Mouse (Mus musculus) embryonic facial prominence, embryonic 15.5 days (tissue): ENCODE results near the gene Ttc37. TPM values are rescaled to one million over a fixed set of nuclear protein-coding genes. Genes with fewer than 3 reads are reported as not detected.
A peak's percentile ranks its signal among the peaks of the same experiment; 100 is the strongest.

ENCODE experiments used
- ATAC-seq: fragments of 200-750 bp; cut with Nextera tagmentation; 2 replicates; pipeline ENCODE4 v1.8.0; 2017; ENCODE audit warnings: low read depth, moderate TSS enrichment; ENCODE audit not compliant: insufficient number of reproducible peaks, low FRiP score, low TSS enrichment
- H3K27ac ChIP-seq: fragments of 300-500 bp; sonication (generic); replicated peaks from 2 replicates; pipeline ENCODE4 v1.5.1; 2015; ENCODE audit warnings: mild to moderate bottlenecking, inconsistent platforms
- H3K27me3 ChIP-seq: fragments of 300-500 bp; sonication (generic); 2 replicates; pipeline ENCODE4 v1.6.1; 2015; ENCODE audit warnings: inconsistent platforms
- H3K36me3 ChIP-seq: fragments of 300-500 bp; sonication (generic); 2 replicates; pipeline ENCODE4 v1.6.1; 2015; ENCODE audit warnings: mild to moderate bottlenecking, inconsistent platforms
- H3K4me1 ChIP-seq: fragments of 300-500 bp; sonication (generic); 2 replicates; pipeline ENCODE4 v1.6.1; 2015; ENCODE audit warnings: inconsistent platforms
- H3K4me2 ChIP-seq: fragments of 300-500 bp; sonication (generic); replicated peaks from 2 replicates; pipeline ENCODE4 v1.6.1; 2015; ENCODE audit warnings: mild to moderate bottlenecking, inconsistent platforms
- H3K4me3 ChIP-seq: fragments of 300-500 bp; sonication (generic); replicated peaks from 2 replicates; pipeline ENCODE4 v1.5.1; 2015; ENCODE audit warnings: mild to moderate bottlenecking, inconsistent platforms
- H3K9ac ChIP-seq: fragments of 300-500 bp; sonication (generic); 2 replicates; pipeline ENCODE4 v1.6.1; 2015; ENCODE audit warnings: inconsistent platforms
- H3K9me3 ChIP-seq: fragments of 300-500 bp; sonication (generic); replicated peaks from 2 replicates; pipeline ENCODE4 v1.6.1; 2016; ENCODE audit warnings: inconsistent platforms
- WGBS: fragments of 180-500 bp; shearing (Covaris S2); methylation state at CpG from one replicate; pipeline ENCODE4 v1.1.7; 2015; 5-methylcytosine and 5-hydroxymethylcytosine counted together
- polyA plus RNA-seq: library from polyadenylated mRNA; unstranded; fragments of >200 nt; fragmentation: Nextera tagmentation; extraction: Ambion mirVana; gene quantifications from 2 replicates; pipeline ENCODE4 v1.2.1, GENCODE M21; 2015

Ttc37 gene
- polyA plus RNA-seq, 1 experiment from 2014 or later = 13.0 TPM

GRCm38 (mm10) chr13:76074323-76074722 is 24.2 kb upstream of the Ttc37 start:
- WGBS = 78% methylated on average over 1 of the region's 1 CpGs
- no peaks in the 10 kb centered on the region for H3K27me3 ChIP-seq
- no peaks in the 10 kb centered on the region for H3K36me3 ChIP-seq
- no peak overlapping the region for H3K9ac ChIP-seq
- H3K4me2 ChIP-seq = no peak overlapping the region
- no peak overlapping the region for H3K27ac ChIP-seq
- ATAC-seq = no peak
- H3K4me1 ChIP-seq = no peaks in the 10 kb centered on the region
- H3K4me3 ChIP-seq = no peak overlapping the region
- H3K9me3 ChIP-seq = no peaks in the 10 kb centered on the region

- Histone ChIP-seq H3K36me3 (peaks cover 5% of the 10 kb centered on the region; the same call in 1 of the 2 replicates), H3K9me3 (no peaks in the 10 kb centered on the region), H3K4me2 (peak overlapping the region; percentile 55), H3K27ac (peak overlapping the region; percentile 84), H3K4me1 (peaks cover 5% of the 10 kb centered on the region; the same call in 1 of the 2 replicates), H3K4me3 (peak overlapping the region; percentile 78), H3K9ac (peak overlapping the region; percentile 33), H3K27me3 (no peaks in the 10 kb centered on the region)
- WGBS = 2% methylated on average over 16 of the region's 16 CpGs
- ATAC-seq = peak; percentile 72
Measured at GRCm38 (mm10) chr13:76098116-76098492, 430 bp upstream of the Ttc37 start.

GRCm38 (mm10) chr13:76101989-76102388 is 3.5 kb downstream of the Ttc37 start:
- no peak for ATAC-seq
- Histone ChIP-seq H3K4me2 (no peak overlapping the region), H3K4me1 (peaks cover 5% of the 10 kb centered on the region; the same call in 1 of the 2 replicates), H3K9me3 (no peaks in the 10 kb centered on the region), H3K9ac (no peak overlapping the region), H3K27ac (no peak overlapping the region), H3K27me3 (no peaks in the 10 kb centered on the region), H3K36me3 (peaks cover 9% of the 10 kb centered on the region; the same call in 1 of the 2 replicates), H3K4me3 (no peak overlapping the region)
- WGBS = 84% methylated on average over 2 of the region's 2 CpGs

GRCm38 (mm10) chr13:76109069-76109824 is 10.7 kb downstream of the Ttc37 start:
- no peaks in the 10 kb centered on the region for H3K9me3 ChIP-seq
- 90% methylated on average over 18 of the region's 18 CpGs for WGBS
- no peaks in the 10 kb centered on the region for H3K27me3 ChIP-seq
- no peaks in the 10 kb centered on the region for H3K4me1 ChIP-seq
- H3K9ac ChIP-seq = no peak overlapping the region
- H3K4me3 ChIP-seq = no peak overlapping the region
- peaks cover 35% of the 10 kb centered on the region for H3K36me3 ChIP-seq
- H3K4me2 ChIP-seq = no peak overlapping the region
- ATAC-seq = no peak
- H3K27ac ChIP-seq = no peak overlapping the region

GRCm38 (mm10) chr13:76128799-76129198 is 30.3 kb downstream of the Ttc37 start:
- H3K27ac ChIP-seq = no peak overlapping the region
- H3K4me2 ChIP-seq = no peak overlapping the region
- WGBS = 76% methylated on average over 4 of the region's 4 CpGs
- no peak overlapping the region for H3K4me3 ChIP-seq
- H3K27me3 ChIP-seq = no peaks in the 10 kb centered on the region
- ATAC-seq = no peak
- no peak overlapping the region for H3K9ac ChIP-seq
- no peaks in the 10 kb centered on the region for H3K4me1 ChIP-seq
- no peaks in the 10 kb centered on the region for H3K9me3 ChIP-seq
- peaks cover 55% of the 10 kb centered on the region for H3K36me3 ChIP-seq

GRCm38 (mm10) chr13:76132415-76132814 is 33.9 kb downstream of the Ttc37 start:
- Histone ChIP-seq H3K36me3 (peaks cover 53% of the 10 kb centered on the region), H3K4me2 (no peak overlapping the region), H3K9ac (no peak overlapping the region), H3K4me1 (no peaks in the 10 kb centered on the region), H3K4me3 (no peak overlapping the region), H3K27me3 (no peaks in the 10 kb centered on the region), H3K9me3 (no peaks in the 10 kb centered on the region), H3K27ac (no peak overlapping the region)
- WGBS = 88% methylated on average over 4 of the region's 4 CpGs
- no peak for ATAC-seq

- Histone ChIP-seq H3K4me3 (no peak overlapping the region), H3K4me1 (no peaks in the 10 kb centered on the region), H3K27ac (no peak overlapping the region), H3K9me3 (no peaks in the 10 kb centered on the region), H3K9ac (no peak overlapping the region), H3K27me3 (no peaks in the 10 kb centered on the region), H3K4me2 (no peak overlapping the region), H3K36me3 (peaks cover 36% of the 10 kb centered on the region)
- ATAC-seq = no peak
- 72% methylated on average over 3 of the region's 3 CpGs for WGBS
Measured at GRCm38 (mm10) chr13:76138862-76139261, 40.3 kb downstream of the Ttc37 start.

GRCm38 (mm10) chr13:76141117-76141808 is 42.7 kb downstream of the Ttc37 start:
- Histone ChIP-seq H3K4me1 (no peaks in the 10 kb centered on the region), H3K4me3 (no peak overlapping the region), H3K36me3 (peaks cover 22% of the 10 kb centered on the region), H3K27ac (no peak overlapping the region), H3K9me3 (no peaks in the 10 kb centered on the region), H3K9ac (no peak overlapping the region), H3K27me3 (no peaks in the 10 kb centered on the region), H3K4me2 (no peak overlapping the region)
- 89% methylated on average over 12 of the region's 12 CpGs for WGBS
- no peak for ATAC-seq

- H3K4me2 ChIP-seq = no peak overlapping the region
- H3K27ac ChIP-seq = no peak overlapping the region
- 88% methylated on average over 5 of the region's 5 CpGs for WGBS
- no peak overlapping the region for H3K9ac ChIP-seq
- no peaks in the 10 kb centered on the region for H3K9me3 ChIP-seq
- H3K4me3 ChIP-seq = no peak overlapping the region
- H3K4me1 ChIP-seq = no peaks in the 10 kb centered on the region
- no peak for ATAC-seq
- no peaks in the 10 kb centered on the region for H3K27me3 ChIP-seq
- peaks cover 45% of the 10 kb centered on the region for H3K36me3 ChIP-seq
Measured at GRCm38 (mm10) chr13:76150483-76150882, 51.9 kb downstream of the Ttc37 start.

- H3K36me3 ChIP-seq = peaks cover 53% of the 10 kb centered on the region
Measured at GRCm38 (mm10) chr13:76157099-76157498, 58.6 kb downstream of the Ttc37 start.

GRCm38 (mm10) chr13:76157508-76157907 is 59.0 kb downstream of the Ttc37 start:
- 90% methylated on average over 1 of the region's 1 CpGs for WGBS
- no peaks in the 10 kb centered on the region for H3K27me3 ChIP-seq
- no peak overlapping the region for H3K27ac ChIP-seq
- no peak overlapping the region for H3K4me3 ChIP-seq
- peaks cover 57% of the 10 kb centered on the region for H3K36me3 ChIP-seq
- ATAC-seq = no peak
- no peaks in the 10 kb centered on the region for H3K4me1 ChIP-seq
- no peak overlapping the region for H3K4me2 ChIP-seq
- H3K9me3 ChIP-seq = no peaks in the 10 kb centered on the region
- no peak overlapping the region for H3K9ac ChIP-seq

More at GRCm38 (mm10) chr13:76157099-76157498, 58.6 kb downstream of the Ttc37 start:
- WGBS = 94% methylated on average over 3 of the region's 3 CpGs
- no peak overlapping the region for H3K9ac ChIP-seq
- no peak for ATAC-seq
- no peak overlapping the region for H3K27ac ChIP-seq
- no peaks in the 10 kb centered on the region for H3K27me3 ChIP-seq
- no peaks in the 10 kb centered on the region for H3K9me3 ChIP-seq
- H3K4me2 ChIP-seq = no peak overlapping the region
- H3K4me1 ChIP-seq = no peaks in the 10 kb centered on the region
- H3K4me3 ChIP-seq = no peak overlapping the region
